Mouse (Mus musculus) liver, embryonic 14.5 days (tissue): ENCODE measurements around the gene Apom. TPM values are rescaled to one million over a fixed set of nuclear protein-coding genes. Genes with fewer than 3 reads are reported as not detected.
A peak's percentile ranks its signal among the peaks of the same experiment; 100 is the strongest.

Experiments used
- ATAC-seq: fragments of 200-750 bp; cut with Nextera tagmentation; 2 replicates; pipeline ENCODE4 v1.8.0; 2017; ENCODE audit warnings: moderate number of reproducible peaks, mild to moderate bottlenecking, moderate library complexity; ENCODE audit not compliant: insufficient read depth
- DNase-seq, 3 experiments: peaks; one replicate each; pipeline ENCODE4 v3.0.0-alpha.2; 2012 to 2013; ENCODE audit warnings: low read depth in 3 of 3, low spot score in 3 of 3
- H3K27ac ChIP-seq: fragments of 300-500 bp; sonication (generic); 2 replicates; pipeline ENCODE4 v1.5.1; 2014; ENCODE audit warnings: moderate library complexity, mild to moderate bottlenecking, control low read depth, inconsistent platforms
- H3K27me3 ChIP-seq: fragments of 300-500 bp; sonication (generic); 2 replicates; pipeline ENCODE4 v1.6.1; 2014; ENCODE audit warnings: mild to moderate bottlenecking, low read length, moderate library complexity; ENCODE audit not compliant: control insufficient read depth, insufficient read depth
- H3K36me3 ChIP-seq: fragments of 300-500 bp; sonication (generic); replicated peaks from 2 replicates; pipeline ENCODE4 v1.6.1; 2014; ENCODE audit warnings: low read depth; ENCODE audit not compliant: control insufficient read depth, insufficient read depth
- H3K4me1 ChIP-seq, 2 experiments: fragments of 200-500 bp in 1 of 2; fragments of 300-500 bp in 1 of 2; sonication (generic) in 1 of 2; replicated peaks; 2 replicates each; pipeline ENCODE4 v1.6.1; 2012 to 2014; ENCODE audit warnings: antibody characterized with exemption in 1 of 2, inconsistent platforms in 1 of 2, low read length in 1 of 2; ENCODE audit not compliant: control insufficient read depth in 2 of 2, insufficient read depth in 2 of 2
- H3K4me2 ChIP-seq: fragments of 300-500 bp; sonication (generic); 2 replicates; pipeline ENCODE4 v1.6.1; 2014; ENCODE audit warnings: low read depth, mild to moderate bottlenecking, control low read depth, moderate library complexity
- H3K4me3 ChIP-seq, 2 experiments: fragments of 200-500 bp in 1 of 2; fragments of 300-500 bp in 1 of 2; sonication (generic) in 1 of 2; 2 replicates each; pipeline ENCODE4 v1.5.1; 2012 to 2014; ENCODE audit warnings: low read depth in 2 of 2, low read length in 2 of 2, mild to moderate bottlenecking in 2 of 2, control low read depth in 1 of 2, inconsistent platforms in 1 of 2, moderate library complexity in 1 of 2; ENCODE audit not compliant: insufficient read depth in 1 of 2
- H3K9ac ChIP-seq: fragments of 300-500 bp; sonication (generic); replicated peaks from 2 replicates; pipeline ENCODE4 v1.6.1; 2014; ENCODE audit warnings: mild to moderate bottlenecking, control low read depth, moderate library complexity
- H3K9me3 ChIP-seq: fragments of 300-500 bp; sonication (generic); 2 replicates; pipeline ENCODE4 v1.6.1; 2016; ENCODE audit warnings: low read length, mixed read lengths; ENCODE audit not compliant: control insufficient read depth
- CTCF ChIP-seq: IDR thresholded peaks from 2 replicates; pipeline ENCODE4 v1.5.1; 2016; ENCODE audit warnings: antibody characterized with exemption, low read depth, control low read depth
- EP300 ChIP-seq: IDR thresholded peaks from 2 replicates; pipeline ENCODE4 v1.6.1; 2016; ENCODE audit warnings: antibody characterized with exemption, low read depth
- WGBS: fragments of 180-500 bp; shearing (Covaris S2); extraction: QIAGEN DNeasy Blood & Tissue Kit; methylation state at CpG from one replicate; pipeline ENCODE4 v1.1.7; 2014; ENCODE audit not compliant: insufficient replicate concordance; 5-methylcytosine and 5-hydroxymethylcytosine counted together
- polyA plus RNA-seq, 2 experiments: library from polyadenylated mRNA; depleted of rRNA in 1 of 2; stranded (reverse) in 1 of 2; unstranded in 1 of 2; fragments of >200 nt; fragmentation: Nextera tagmentation in 1 of 2; extraction: Ambion mirVana in 1 of 2; gene quantifications; 2 replicates each; pipeline versions ENCODE4 v1.2.1 to v1.2.3; 2012 to 2014

The Apom gene
- polyA plus RNA-seq (2012; rRNA removed), result 285 and 317 TPM in 2 replicates
- 750 and 763 TPM in 2 replicates for polyA plus RNA-seq (2014; fragmentation: Nextera tagmentation; extraction: Ambion mirVana)

GRCm38 (mm10) chr17:35131500-35132173, at the start of gene Apom:
Gene Apom, minus strand, starts transcription at chr17:35132050.
- Histone ChIP-seq H3K27me3 (no peaks in the 10 kb centered on the region), H3K9me3 (no peaks in the 10 kb centered on the region), H3K9ac (no peak within 1 kb of the TSS; the same call in 1 of the 2 replicates), H3K4me3 (peak within 1 kb of the TSS; percentile 22 to 63), H3K4me1 (peaks cover 9 to 11% of the 10 kb centered on the region in 2 experiments), H3K36me3 (no peaks in the 10 kb centered on the region), H3K4me2 (peak within 1 kb of the TSS; percentile 37), H3K27ac (no peak within 1 kb of the TSS)
- DNase-seq (no peak), ATAC-seq (no peak)
- 67% methylated on average over 15 of the region's 15 CpGs for whole genome bisulfite sequencing
- no peak for TF ChIP-seq EP300
- no peak for TF ChIP-seq CTCF

- no peak overlapping the region for H3K9ac ChIP-seq
- no peaks in the 10 kb centered on the region for H3K27me3 ChIP-seq
- no peak overlapping the region for H3K4me2 ChIP-seq
- TF ChIP-seq CTCF (no peak), EP300 (no peak)
- no peaks in the 10 kb centered on the region for H3K9me3 ChIP-seq
- DNase-seq (no peak), ATAC-seq (no peak)
- H3K4me1 ChIP-seq, result peaks cover 0 to 4% of the 10 kb centered on the region in 2 experiments; a peak in 1 of 4 replicates
- H3K27ac ChIP-seq, result no peak overlapping the region
- no peak overlapping the region for H3K4me3 ChIP-seq
- 63% methylated on average over 5 of the region's 5 CpGs for WGBS
- no peaks in the 10 kb centered on the region for H3K36me3 ChIP-seq
Observed at GRCm38 (mm10) chr17:35180093-35180492, 48.2 kb upstream of the Apom start.

DNA sequence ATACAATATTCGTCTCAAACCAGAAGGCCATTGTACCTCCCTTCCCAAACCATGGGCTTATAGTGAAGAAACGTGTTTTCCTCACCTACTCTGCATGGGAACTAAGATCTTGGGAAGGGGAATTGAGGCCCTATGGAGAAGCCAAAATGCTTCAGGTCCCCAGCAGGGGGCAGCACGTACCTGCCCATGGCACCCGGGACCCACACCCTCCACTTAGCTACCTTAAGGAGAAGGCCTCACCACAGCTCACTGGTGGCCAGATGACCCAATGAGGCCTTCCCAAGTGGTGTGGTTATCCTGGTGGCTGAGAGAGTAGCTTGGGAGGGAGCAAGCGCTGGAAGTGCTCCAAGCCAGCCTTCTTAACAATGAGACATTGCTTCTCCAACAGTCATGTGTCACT, 46.7 kb upstream of the Apom start:
- peaks cover 0 to 4% of the 10 kb centered on the region in 2 experiments; a peak in 1 of 4 replicates for H3K4me1 ChIP-seq
- 6% methylated on average over 5 of the region's 5 CpGs for WGBS
- H3K4me2 ChIP-seq, result no peak overlapping the region
- no peaks in the 10 kb centered on the region for H3K36me3 ChIP-seq
- no peak overlapping the region for H3K4me3 ChIP-seq
- TF ChIP-seq CTCF, result peak; percentile 95
- no peak for TF ChIP-seq EP300
- ATAC-seq (peak; percentile 50; the same call in 1 of the 2 replicates), DNase-seq (peak in 1 of 3 experiments; percentile 34)
- H3K9me3 ChIP-seq, result no peaks in the 10 kb centered on the region
- H3K27me3 ChIP-seq, result no peaks in the 10 kb centered on the region
- no peak overlapping the region for H3K27ac ChIP-seq
- no peak overlapping the region for H3K9ac ChIP-seq

DNA sequence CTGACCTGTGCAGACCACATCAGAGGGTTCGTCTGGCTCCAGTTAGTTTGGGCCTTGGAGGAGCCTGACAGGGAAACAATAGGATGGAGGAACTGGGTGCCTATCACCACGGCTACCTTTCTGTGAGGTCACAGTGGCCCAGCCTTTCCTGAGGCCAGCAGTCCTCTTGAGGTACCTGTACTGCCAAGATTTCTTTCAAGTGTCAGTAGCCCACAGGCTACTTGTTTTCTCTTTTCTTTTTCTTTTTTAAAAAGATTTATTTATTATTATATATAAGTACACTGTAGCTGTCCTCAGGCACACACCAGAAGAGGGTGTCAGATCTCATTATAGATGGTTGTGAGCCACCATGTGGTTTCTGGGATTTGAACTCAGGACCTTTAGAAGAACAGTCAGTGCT, 44.1 kb upstream of the Apom start, which contains the start of gene Aif1:
Gene Aif1 (minus strand): TSS at position 101 of the 400 bp plus-strand sequence.
- Histone ChIP-seq H3K9ac (no peak within 1 kb of the TSS), H3K36me3 (no peaks in the 10 kb centered on the region), H3K27me3 (no peaks in the 10 kb centered on the region), H3K9me3 (no peaks in the 10 kb centered on the region), H3K4me1 (peaks cover 0 to 4% of the 10 kb centered on the region in 2 experiments; a peak in 1 of 4 replicates), H3K4me3 (no peak within 1 kb of the TSS), H3K4me2 (no peak within 1 kb of the TSS), H3K27ac (no peak within 1 kb of the TSS)
- no peak for ATAC-seq
- 52% methylated on average over 2 of the region's 2 CpGs for WGBS
- DNase-seq, result no peak
- no peak for TF ChIP-seq EP300
- no peak for TF ChIP-seq CTCF

DNA sequence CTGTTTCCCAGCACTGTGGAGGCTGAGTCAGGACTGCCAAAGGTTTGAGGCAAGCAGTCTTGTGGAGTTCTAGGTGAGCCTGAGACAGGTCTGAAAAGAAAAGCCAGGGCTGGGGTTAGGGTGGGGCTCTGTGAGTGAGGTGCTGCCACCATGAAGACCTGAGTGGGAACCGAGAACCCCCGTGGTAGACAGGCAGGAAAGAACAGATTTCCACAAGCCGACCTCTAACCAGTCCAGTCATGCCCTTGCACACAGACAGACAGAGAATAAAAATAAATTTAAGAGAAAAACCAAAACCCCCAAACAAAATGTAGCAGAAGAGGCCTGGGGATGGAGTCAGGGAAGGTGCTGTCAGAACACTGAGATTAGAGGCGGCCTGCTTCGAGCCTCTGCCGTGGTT, 43.5 kb upstream of the Apom start:
- Histone ChIP-seq H3K27ac (no peak overlapping the region), H3K4me1 (peaks cover 0 to 4% of the 10 kb centered on the region in 2 experiments; a peak in 1 of 4 replicates), H3K27me3 (no peaks in the 10 kb centered on the region), H3K4me3 (no peak overlapping the region), H3K36me3 (no peaks in the 10 kb centered on the region), H3K9ac (no peak overlapping the region), H3K9me3 (no peaks in the 10 kb centered on the region), H3K4me2 (no peak overlapping the region)
- ATAC-seq (no peak), DNase-seq (no peak)
- TF ChIP-seq EP300 (no peak), CTCF (no peak)
- WGBS, result 60% methylated on average over 6 of the region's 6 CpGs
